Mouse (Mus musculus) stomach, embryonic 16.5 days (tissue): ENCODE measurements around the gene Prr14. TPM values are rescaled to one million over a fixed set of nuclear protein-coding genes. Genes with fewer than 3 reads are reported as not detected.
A peak's percentile ranks its signal among the peaks of the same experiment; 100 is the strongest.
"Not testable (repeated sequence)": the region's sequence is repeated elsewhere in the genome, so short reads cannot be mapped to it uniquely, and the experiment has no call there.

ENCODE experiments used
- ATAC-seq: fragments of 200-750 bp; cut with Nextera tagmentation; 2 replicates; pipeline ENCODE4 v1.8.0; 2017; ENCODE audit warnings: moderate number of reproducible peaks, moderate TSS enrichment; ENCODE audit not compliant: insufficient read depth, low FRiP score
- H3K27ac ChIP-seq: fragments of 300-500 bp; sonication (generic); 2 replicates; pipeline ENCODE4 v1.5.1; 2014; ENCODE audit warnings: low read length
- H3K27me3 ChIP-seq: fragments of 300-500 bp; sonication (generic); 2 replicates; pipeline ENCODE4 v1.6.1; 2014; ENCODE audit warnings: low read length, control low read depth, mixed read lengths; ENCODE audit not compliant: control insufficient read depth, insufficient read depth
- H3K36me3 ChIP-seq: fragments of 300-500 bp; sonication (generic); 2 replicates; pipeline ENCODE4 v1.6.1; 2014; ENCODE audit warnings: low read length; ENCODE audit not compliant: control insufficient read depth, insufficient read depth
- H3K4me1 ChIP-seq: fragments of 300-500 bp; sonication (generic); 2 replicates; pipeline ENCODE4 v1.6.1; 2014; ENCODE audit warnings: low read length, control low read depth, mixed read lengths; ENCODE audit not compliant: control insufficient read depth, insufficient read depth
- H3K4me2 ChIP-seq: fragments of 300-500 bp; sonication (generic); 2 replicates; pipeline ENCODE4 v1.6.1; 2014; ENCODE audit warnings: low read depth, low read length, mixed read lengths
- H3K4me3 ChIP-seq: fragments of 300-500 bp; sonication (generic); replicated peaks from 2 replicates; pipeline ENCODE4 v1.5.1; 2014; ENCODE audit warnings: mild to moderate bottlenecking, low read length
- H3K9ac ChIP-seq: fragments of 300-500 bp; sonication (generic); 2 replicates; pipeline ENCODE4 v1.6.1; 2014; ENCODE audit warnings: low read length
- H3K9me3 ChIP-seq: fragments of 300-500 bp; sonication (generic); replicated peaks from 2 replicates; pipeline ENCODE4 v1.6.1; 2016; ENCODE audit warnings: low read length, control low read depth; ENCODE audit not compliant: control insufficient read depth
- WGBS: fragments of 180-500 bp; shearing (Covaris S2); extraction: QIAGEN DNeasy Blood & Tissue Kit; methylation state at CpG from one replicate; pipeline ENCODE4 v1.1.7; 2014; 5-methylcytosine and 5-hydroxymethylcytosine counted together
- polyA plus RNA-seq: library from polyadenylated mRNA; unstranded; fragments of >200 nt; fragmentation: Nextera tagmentation; extraction: Ambion mirVana; gene quantifications from 2 replicates; pipeline ENCODE4 v1.2.1, GENCODE M21; 2015

Prr14 gene
- polyA plus RNA-seq, 1 experiment from 2014 or later, result 37.8 TPM

- peaks cover 3% of the 10 kb centered on the region; the same call in 1 of the 2 replicates for H3K4me1 ChIP-seq
- ATAC-seq, result no peak
- H3K4me2 ChIP-seq, result no peak overlapping the region
- 89% methylated on average over 20 of the region's 20 CpGs for WGBS
- no peaks in the 10 kb centered on the region for H3K9me3 ChIP-seq
- no peak overlapping the region for H3K9ac ChIP-seq
- H3K27me3 ChIP-seq, result no peaks in the 10 kb centered on the region
- H3K27ac ChIP-seq, result no peak overlapping the region
- H3K36me3 ChIP-seq, result peaks cover 25% of the 10 kb centered on the region
- no peak overlapping the region for H3K4me3 ChIP-seq
These were observed 15.4 kb upstream of the Prr14 start for GRCm38 (mm10) chr7:127443976-127444375.

- H3K4me1 ChIP-seq, result peaks cover 22% of the 10 kb centered on the region
- H3K4me3 ChIP-seq, result peak within 1 kb of the TSS; percentile 91
- H3K27ac ChIP-seq, result peak within 1 kb of the TSS; percentile 93
- under 1% methylated on average over 54 of the region's 54 CpGs for WGBS
- no peaks in the 10 kb centered on the region for H3K27me3 ChIP-seq
- peaks cover 21% of the 10 kb centered on the region for H3K36me3 ChIP-seq
- H3K9ac ChIP-seq, result peak within 1 kb of the TSS; percentile 90
- H3K9me3 ChIP-seq, result no peaks in the 10 kb centered on the region
- H3K4me2 ChIP-seq, result peak within 1 kb of the TSS; percentile 86
- peak; percentile 90 for ATAC-seq
These were observed 10.7 kb upstream of the Prr14 start, which contains the start of gene Zfp689 for GRCm38 (mm10) chr7:127448521-127449300. Zfp689 (minus strand) TSS chr7:127449158.

GRCm38 (mm10) chr7:127449966-127450365 is 9.4 kb upstream of the Prr14 start:
- Histone ChIP-seq H3K9me3 (no peaks in the 10 kb centered on the region), H3K36me3 (peaks cover 12% of the 10 kb centered on the region), H3K27ac (no peak overlapping the region), H3K4me1 (peaks cover 22% of the 10 kb centered on the region), H3K27me3 (no peaks in the 10 kb centered on the region), H3K4me2 (peak overlapping the region; percentile 86), H3K9ac (peak overlapping the region; percentile 52), H3K4me3 (peak overlapping the region; percentile 91)
- ATAC-seq, result no peak
- 83% methylated on average over 7 of the region's 7 CpGs for WGBS

DNA sequence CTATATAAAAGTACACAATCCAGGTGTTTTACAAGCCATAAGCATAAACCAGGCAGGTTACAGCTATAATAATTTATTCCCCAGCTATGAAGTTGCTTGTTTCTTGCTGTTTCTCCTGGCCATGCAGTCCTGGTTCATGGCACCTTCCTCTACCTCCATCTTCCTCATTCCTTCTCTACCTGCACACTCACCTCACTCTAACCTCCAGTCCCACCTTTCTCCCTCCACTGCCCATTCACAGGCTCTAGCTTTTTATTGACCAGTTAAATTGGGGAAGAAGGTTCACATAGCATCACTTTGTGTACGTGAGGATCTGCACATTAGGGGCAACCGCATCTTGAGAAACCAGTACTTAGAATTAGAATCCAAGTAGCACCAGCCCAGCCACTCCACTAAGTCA is 6.4 kb upstream of the Prr14 start:
- Histone ChIP-seq H3K9me3 (no peaks in the 10 kb centered on the region), H3K36me3 (peaks cover 20% of the 10 kb centered on the region), H3K4me1 (peaks cover 19% of the 10 kb centered on the region), H3K4me3 (no peak overlapping the region), H3K27me3 (no peaks in the 10 kb centered on the region), H3K9ac (no peak overlapping the region), H3K4me2 (no peak overlapping the region), H3K27ac (no peak overlapping the region)
- WGBS, result 95% methylated on average over 2 of the region's 2 CpGs
- ATAC-seq, result no peak

- ATAC-seq, result no peak
- H3K4me2 ChIP-seq, result no peak overlapping the region
- H3K27ac ChIP-seq, result no peak overlapping the region
- no peak overlapping the region for H3K4me3 ChIP-seq
- H3K27me3 ChIP-seq, result no peaks in the 10 kb centered on the region
- H3K4me1 ChIP-seq, result peaks cover 14% of the 10 kb centered on the region
- no peaks in the 10 kb centered on the region for H3K9me3 ChIP-seq
- no peak overlapping the region for H3K9ac ChIP-seq
- peaks cover 26% of the 10 kb centered on the region for H3K36me3 ChIP-seq
- WGBS, result 86% methylated on average over 7 of the region's 7 CpGs
These were observed 4.5 kb upstream of the Prr14 start for GRCm38 (mm10) chr7:127454905-127455304.

DNA sequence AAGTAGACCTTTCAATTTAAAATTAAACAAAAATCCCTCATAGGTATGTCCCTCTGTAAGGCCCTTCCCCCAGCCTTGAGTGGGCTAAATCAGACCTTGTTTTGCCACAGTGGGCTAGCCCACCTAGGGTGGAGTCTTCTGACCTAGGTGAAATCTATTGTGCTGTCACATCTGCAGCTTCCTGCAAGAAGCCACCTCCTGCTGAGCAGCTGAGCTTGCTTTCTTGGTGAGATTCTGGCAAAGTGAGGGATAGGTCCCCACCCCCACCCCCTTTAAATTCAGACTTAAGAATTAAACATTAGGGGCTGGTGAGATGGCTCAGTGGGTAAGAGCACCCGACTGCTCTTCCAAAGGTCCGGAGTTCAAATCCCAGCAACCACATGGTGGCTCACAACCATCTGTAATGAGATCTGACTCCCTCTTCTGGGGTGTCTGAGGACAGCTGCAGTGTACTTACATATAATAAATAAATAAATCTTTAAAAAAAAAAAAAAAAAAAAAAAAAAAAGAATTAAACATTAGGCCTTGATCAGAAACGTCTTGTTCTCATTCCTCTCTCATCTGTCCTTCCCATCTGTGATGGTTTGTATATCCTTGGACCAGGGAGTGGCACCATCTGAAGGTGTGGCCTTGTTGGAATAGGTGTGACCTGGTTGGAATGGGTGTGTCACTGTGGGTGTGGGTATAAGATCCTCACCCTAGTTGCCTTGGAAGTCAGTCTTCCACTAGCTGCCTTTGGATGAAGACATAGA is 864 bp upstream of the Prr14 start:
- not testable (repeated sequence) for ATAC-seq, H3K4me1 ChIP-seq, H3K4me3 ChIP-seq, H3K27me3 ChIP-seq, H3K27ac ChIP-seq, H3K9me3 ChIP-seq, H3K4me2 ChIP-seq, H3K9ac ChIP-seq
- WGBS, result 83% methylated on average over 3 of the region's 3 CpGs
- H3K36me3 ChIP-seq, result peaks cover 34% of the 10 kb centered on the region

DNA sequence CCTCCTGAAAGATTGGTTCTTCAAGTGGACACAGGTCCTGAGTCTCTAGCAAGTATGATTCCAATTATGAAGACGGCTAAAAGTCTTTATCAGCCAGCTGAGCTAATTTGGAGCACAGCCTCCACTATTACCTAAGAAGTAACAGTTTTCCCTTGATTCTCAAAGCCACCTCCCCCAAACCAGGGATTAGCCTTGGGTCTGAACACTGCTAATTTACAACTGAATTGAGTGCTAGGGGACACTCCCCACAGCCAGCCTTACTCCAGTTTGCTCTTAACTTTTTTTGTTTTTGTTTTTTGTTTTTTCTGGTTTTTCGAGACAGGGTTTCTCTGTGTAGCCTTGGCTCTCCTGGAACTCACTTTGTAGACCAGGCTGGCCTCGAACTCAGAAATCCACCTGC is 5.8 kb downstream of the Prr14 start:
- peaks cover 20% of the 10 kb centered on the region for H3K36me3 ChIP-seq
- WGBS, result 93% methylated on average over 3 of the region's 3 CpGs

DNA sequence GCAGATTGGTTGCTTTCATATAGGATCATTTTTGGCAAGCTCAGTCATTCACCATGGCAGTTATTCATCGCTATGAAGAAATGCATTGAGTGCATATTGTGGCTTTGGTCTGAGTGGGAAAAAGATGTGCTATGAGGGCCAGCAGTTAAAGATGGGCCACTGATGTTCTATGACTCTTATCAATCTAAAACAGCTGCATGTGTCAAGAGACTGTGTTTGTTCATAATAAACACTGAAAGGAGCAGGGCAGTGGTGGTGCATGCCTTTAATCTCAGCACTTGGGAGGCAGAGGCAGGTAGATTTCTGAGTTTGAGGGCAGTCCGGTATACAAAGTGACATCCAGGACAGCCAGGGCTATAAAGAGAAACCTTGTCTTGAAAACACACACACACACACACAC is 6.3 kb downstream of the Prr14 start:
- 93% methylated on average over 2 of the region's 2 CpGs for WGBS
- peaks cover 15% of the 10 kb centered on the region for H3K36me3 ChIP-seq
- H3K9me3 ChIP-seq, H3K4me3 ChIP-seq, H3K4me2 ChIP-seq, H3K27me3 ChIP-seq, H3K4me1 ChIP-seq, H3K9ac ChIP-seq, H3K27ac ChIP-seq, ATAC-seq: not testable (repeated sequence)

More for the DNA sequence above, 5.8 kb downstream of the Prr14 start:
- Histone ChIP-seq H3K9me3 (no peaks in the 10 kb centered on the region), H3K27ac (no peak overlapping the region), H3K27me3 (no peaks in the 10 kb centered on the region), H3K4me1 (no peaks in the 10 kb centered on the region), H3K9ac (no peak overlapping the region), H3K4me2 (no peak overlapping the region), H3K4me3 (no peak overlapping the region)
- no peak for ATAC-seq

DNA sequence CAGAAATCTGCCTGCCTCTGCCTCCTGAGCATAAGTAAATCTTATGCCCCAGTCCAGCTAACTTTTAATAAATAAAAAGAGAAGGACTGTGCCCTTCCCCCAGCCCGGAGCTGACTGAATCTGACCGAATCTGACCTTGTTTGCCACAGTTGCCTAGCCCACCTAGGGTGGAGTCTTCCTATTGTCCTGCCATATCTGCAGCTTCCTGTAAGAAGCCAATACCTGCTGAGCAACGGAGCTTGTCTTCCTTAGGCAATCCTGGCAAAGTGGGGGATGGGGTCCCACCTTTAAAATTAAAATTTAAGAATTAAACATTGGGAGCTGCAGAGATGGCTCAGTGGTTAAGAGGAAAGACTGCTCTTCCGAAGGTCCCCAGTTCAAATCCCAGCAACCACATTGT is 7.2 kb downstream of the Prr14 start:
- Histone ChIP-seq H3K4me3 (no peak overlapping the region), H3K4me2 (no peak overlapping the region), H3K27me3 (no peaks in the 10 kb centered on the region), H3K9me3 (no peaks in the 10 kb centered on the region), H3K9ac (no peak overlapping the region), H3K4me1 (no peaks in the 10 kb centered on the region), H3K36me3 (peaks cover 15% of the 10 kb centered on the region), H3K27ac (no peak overlapping the region)
- 93% methylated on average over 4 of the region's 4 CpGs for WGBS
- no peak for ATAC-seq
